Mouse (Mus musculus): ENCODE results near the gene Fars2.

The Fars2 gene

GRCm38 (mm10) chr13:36216005-36216404 lies 98.8 kb downstream of the Fars2 start:
- no peak for DNase-seq (ENCODE audit: extremely low read depth, low read depth, low spot score)

DNA sequence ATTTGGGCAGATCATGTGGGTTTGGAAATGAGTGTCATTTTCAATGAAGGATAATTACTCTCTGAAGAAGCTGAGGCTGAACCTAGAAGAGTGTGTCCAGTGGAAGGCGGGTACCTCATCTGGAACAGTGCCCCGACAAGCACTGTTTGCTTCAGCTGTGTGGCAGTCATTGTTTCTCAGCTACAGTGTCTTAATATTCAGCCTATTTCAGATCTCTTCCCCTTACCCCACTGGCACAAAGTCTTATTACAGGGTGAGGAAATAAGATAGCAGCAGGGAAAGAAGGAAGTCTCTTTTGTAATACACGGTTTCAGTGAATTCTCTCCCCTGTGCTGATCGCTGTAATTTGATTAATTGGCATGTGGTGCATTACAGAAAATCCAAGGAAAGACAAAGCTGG lies 101.1 kb downstream of the Fars2 start:
- no peak for DNase-seq (ENCODE audit: extremely low read depth, low read depth, low spot score)

GRCm38 (mm10) chr13:36219506-36219905 lies 102.3 kb downstream of the Fars2 start:
- DNase-seq (ENCODE audit: extremely low read depth, low read depth, low spot score), result no peak

- DNase-seq (ENCODE audit: extremely low read depth, low read depth, low spot score), result no peak
Measured at GRCm38 (mm10) chr13:36221897-36222296, 104.7 kb downstream of the Fars2 start.

GRCm38 (mm10) chr13:36222721-36223120 lies 105.5 kb downstream of the Fars2 start:
- DNase-seq (ENCODE audit: extremely low read depth, low read depth, low spot score), result no peak

- no peak for DNase-seq (ENCODE audit: extremely low read depth, low read depth, low spot score)
Measured at GRCm38 (mm10) chr13:36224431-36224830, 107.2 kb downstream of the Fars2 start.

DNA sequence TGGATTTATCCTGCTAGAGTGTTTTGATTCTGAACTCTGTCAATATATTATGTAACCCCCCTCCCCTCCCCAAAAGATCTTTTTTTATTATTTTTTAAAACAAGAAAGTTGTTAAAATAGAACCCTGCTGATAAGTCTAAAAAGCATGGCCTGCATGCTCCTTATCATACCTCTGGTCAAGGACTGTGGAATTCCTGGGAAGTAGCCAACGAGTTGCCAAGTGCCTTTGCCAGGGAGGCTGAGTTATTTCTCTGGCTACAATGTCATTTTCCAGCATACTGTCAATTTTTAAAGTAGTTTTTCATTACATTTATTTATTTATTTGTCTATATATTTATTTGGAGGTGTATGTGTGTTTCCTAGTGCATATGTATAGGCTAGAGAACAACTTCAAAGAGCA lies 125.0 kb downstream of the Fars2 start:
- no peak for DNase-seq (ENCODE audit: extremely low read depth, low read depth, low spot score)

DNA sequence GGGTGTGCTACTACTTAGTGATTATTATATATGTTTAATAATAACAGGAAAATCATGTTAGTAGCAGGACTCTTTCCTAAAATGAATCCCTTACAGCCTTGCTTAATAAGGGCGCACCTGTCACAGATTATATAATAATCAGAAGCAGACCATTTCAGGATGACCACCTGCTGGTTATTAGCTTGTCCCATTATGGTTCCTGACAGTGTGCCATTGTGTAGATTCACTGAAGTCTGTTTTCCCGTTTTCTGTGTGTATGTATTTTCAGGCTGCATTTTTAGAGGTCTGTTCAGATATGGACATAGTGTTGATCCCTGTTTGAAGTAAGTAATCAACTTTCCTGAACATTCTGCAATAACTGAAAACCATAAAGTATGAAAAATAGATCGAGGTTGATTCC lies 136.7 kb downstream of the Fars2 start:
- DNase-seq (ENCODE audit: extremely low read depth, low read depth, low spot score), result no peak

- DNase-seq (ENCODE audit: extremely low read depth, low read depth, low spot score), result no peak
Measured at GRCm38 (mm10) chr13:36257213-36257612, 140.0 kb downstream of the Fars2 start.

GRCm38 (mm10) chr13:36259754-36260153 lies 142.5 kb downstream of the Fars2 start:
- no peak for DNase-seq (ENCODE audit: extremely low read depth, low read depth, low spot score)

GRCm38 (mm10) chr13:36261299-36261698 lies 144.1 kb downstream of the Fars2 start:
- no peak for DNase-seq (ENCODE audit: extremely low read depth, low read depth, low spot score)

DNA sequence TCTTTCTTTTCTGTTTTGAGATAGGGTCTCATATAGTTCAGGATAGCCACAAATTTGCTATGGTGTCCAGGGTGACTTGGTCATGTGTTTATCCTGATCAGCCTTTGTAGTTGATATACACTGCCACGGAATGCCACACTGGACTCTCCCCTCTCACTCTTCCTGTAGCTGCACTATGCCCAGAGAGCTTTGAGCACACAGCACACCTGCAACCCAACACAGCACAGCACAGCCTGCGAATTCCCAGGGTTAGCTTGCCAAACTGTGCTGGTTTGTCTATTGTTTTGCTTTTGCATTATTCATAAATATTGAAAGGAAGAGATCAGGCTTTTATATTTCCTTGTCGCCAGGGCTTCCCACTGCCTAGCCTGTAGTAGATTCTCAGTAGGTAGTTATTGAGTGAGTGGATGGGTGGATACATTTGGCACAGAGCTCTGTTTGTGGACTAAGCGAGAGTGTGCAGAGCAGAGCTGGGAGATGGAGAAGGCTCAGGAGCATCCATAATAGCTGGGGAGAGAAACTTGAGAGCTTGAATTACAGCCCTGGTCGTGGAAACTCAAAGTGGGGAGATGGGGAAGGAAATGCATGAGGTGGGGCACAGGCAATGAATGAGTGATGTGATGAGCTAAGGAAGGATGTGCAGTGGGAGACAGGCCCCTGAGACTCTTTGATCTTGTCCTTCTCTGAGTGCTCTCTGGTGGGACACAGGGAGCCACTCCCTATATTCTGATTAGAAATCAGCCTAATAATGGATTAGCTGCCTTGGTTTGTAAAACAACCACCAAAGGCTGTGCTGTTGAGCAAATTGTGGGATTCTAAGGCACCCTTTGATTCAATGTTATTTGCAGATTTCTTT lies 146.3 kb downstream of the Fars2 start:
- no peak for DNase-seq (ENCODE audit: extremely low read depth, low read depth, low spot score)

DNA sequence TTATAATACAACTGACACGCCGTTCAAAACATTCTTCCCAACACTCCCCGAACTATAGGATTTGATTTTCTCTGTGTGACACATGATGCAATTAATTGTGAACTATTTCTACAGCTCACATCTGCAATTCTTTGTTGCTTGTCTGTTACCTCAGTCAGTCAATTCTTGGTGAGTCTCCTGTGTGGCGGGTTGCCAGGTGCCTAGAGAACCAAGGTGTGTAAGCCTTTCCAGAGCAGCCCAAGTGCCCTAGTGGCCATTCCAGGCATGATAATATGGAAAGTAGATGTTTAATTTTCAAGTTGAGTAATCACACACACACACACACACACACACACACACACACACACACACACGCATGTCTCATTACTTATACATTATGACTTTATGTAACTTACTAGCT lies 147.2 kb downstream of the Fars2 start:
- no peak for DNase-seq (ENCODE audit: extremely low read depth, low read depth, low spot score)

DNA sequence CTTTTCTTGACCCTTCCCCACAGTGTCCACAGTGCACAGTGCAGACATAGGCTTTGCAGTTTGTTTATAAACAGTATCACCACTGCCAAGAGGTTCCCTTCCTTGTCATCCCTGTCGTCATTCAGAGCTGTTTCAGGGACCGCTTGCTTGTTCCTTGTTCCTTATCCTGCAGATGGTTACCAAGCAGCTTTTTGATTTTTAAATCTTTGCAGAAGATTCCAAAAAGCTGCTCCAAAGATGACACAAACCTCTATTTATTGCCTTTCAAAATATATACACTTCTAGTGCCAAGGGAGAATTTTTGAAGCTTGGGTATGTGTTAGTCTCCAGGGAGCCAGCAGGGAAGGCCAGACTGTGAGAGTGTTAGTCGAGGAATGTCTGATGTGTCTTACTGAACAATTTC lies 148.1 kb downstream of the Fars2 start:
- DNase-seq (ENCODE audit: extremely low read depth, low read depth, low spot score), result no peak

GRCm38 (mm10) chr13:36267399-36267798 lies 150.2 kb downstream of the Fars2 start:
- DNase-seq (ENCODE audit: extremely low read depth, low read depth, low spot score), result no peak

DNA sequence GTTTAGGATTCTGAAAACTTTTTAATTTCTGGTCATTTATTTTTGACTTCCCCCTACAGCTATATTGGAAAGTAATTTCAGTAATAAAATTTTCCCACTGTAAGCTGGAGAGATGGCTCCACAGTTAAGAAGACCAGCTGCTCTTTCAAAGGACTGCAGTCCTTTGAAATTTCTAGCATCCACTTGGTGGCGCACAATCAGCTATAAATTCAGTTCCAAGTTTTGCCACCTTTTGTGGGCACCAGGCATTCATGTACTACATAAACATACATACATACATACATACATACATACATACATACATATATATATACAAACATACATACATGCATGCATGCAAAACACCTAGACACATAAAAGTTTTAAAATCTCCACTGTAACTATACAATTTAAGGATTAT lies 153.7 kb downstream of the Fars2 start:
- no peak for DNase-seq (ENCODE audit: extremely low read depth, low read depth, low spot score)

- DNase-seq (ENCODE audit: extremely low read depth, low read depth, low spot score), result no peak
Measured at GRCm38 (mm10) chr13:36273497-36273896, 156.3 kb downstream of the Fars2 start.

- DNase-seq (ENCODE audit: extremely low read depth, low read depth, low spot score), result no peak
Measured at GRCm38 (mm10) chr13:36276194-36276593, 159.0 kb downstream of the Fars2 start.

- DNase-seq (ENCODE audit: extremely low read depth, low read depth, low spot score), result no peak
Measured at GRCm38 (mm10) chr13:36282018-36282417, 164.8 kb downstream of the Fars2 start.

DNA sequence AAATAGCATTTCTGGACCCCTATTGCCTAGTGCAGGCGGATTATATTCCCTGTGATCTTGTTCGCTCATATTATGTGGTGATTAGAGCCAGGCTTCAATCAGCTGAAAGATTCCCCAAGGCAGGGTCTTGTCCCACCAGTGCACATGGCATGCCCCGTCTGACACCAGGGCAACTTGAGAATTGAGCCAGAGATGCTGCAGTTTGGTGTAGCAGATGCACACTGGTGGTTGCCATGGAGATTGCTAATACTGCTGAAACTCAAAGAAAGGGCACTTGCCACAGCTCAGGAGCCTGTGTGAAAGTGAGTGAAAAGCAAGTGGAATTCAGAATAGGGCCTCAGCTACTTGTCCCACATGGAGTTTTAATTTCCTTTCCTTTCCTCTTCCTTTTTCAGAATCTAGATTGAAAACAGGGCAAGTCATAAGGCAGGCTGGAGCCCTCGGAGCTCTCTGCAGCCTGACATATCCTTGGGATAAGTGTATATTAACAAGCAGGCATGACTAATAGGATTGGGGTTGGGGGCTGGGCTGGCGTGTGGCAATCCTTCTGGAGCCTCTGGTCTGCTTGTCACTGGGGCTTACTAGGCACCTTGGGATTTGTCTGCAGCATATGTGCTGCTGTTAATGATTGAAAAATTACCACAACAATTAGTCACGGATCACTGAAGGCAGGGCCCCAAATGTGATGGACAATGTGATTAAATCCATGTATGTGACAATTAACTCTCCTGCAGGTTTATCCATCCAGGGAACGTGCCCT lies 165.8 kb downstream of the Fars2 start:
- no peak for DNase-seq (ENCODE audit: extremely low read depth, low read depth, low spot score)

DNA sequence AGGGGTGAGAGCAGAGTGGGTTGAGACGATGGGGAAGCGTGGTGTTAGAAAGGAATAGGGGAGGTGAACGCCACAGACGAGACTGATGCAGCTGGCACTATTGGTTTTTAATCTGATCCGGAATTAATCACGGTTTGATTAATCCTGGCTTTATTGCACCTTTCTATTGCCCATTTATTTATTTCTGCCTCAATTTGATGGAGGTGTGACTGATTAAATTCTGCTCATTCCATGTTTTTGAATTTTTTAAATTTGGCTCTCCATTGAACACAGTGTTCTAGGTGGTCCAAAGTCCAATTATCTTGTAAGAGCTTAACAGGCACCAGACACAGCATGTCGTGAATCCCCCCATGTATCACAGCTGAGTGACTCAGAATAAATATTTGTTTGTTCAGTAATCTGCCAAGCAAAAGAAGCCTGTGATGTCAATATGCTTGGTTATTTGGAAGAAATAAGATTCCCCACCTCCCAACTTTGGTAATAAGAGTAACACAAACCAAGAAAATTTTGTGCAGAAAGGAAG lies 166.4 kb downstream of the Fars2 start:
- no peak for DNase-seq (ENCODE audit: extremely low read depth, low read depth, low spot score)

- DNase-seq (ENCODE audit: extremely low read depth, low read depth, low spot score), result no peak
Measured at GRCm38 (mm10) chr13:36284097-36284496, 166.9 kb downstream of the Fars2 start.

Measured in fat pad, adult 2 months (tissue).